Mouse (Mus musculus): ENCODE data around the gene Tbc1d22a.
"Not testable (repeated sequence)": the region's sequence is repeated elsewhere in the genome, so short reads cannot be mapped to it uniquely, and the experiment has no call there.

Tbc1d22a gene

DNA sequence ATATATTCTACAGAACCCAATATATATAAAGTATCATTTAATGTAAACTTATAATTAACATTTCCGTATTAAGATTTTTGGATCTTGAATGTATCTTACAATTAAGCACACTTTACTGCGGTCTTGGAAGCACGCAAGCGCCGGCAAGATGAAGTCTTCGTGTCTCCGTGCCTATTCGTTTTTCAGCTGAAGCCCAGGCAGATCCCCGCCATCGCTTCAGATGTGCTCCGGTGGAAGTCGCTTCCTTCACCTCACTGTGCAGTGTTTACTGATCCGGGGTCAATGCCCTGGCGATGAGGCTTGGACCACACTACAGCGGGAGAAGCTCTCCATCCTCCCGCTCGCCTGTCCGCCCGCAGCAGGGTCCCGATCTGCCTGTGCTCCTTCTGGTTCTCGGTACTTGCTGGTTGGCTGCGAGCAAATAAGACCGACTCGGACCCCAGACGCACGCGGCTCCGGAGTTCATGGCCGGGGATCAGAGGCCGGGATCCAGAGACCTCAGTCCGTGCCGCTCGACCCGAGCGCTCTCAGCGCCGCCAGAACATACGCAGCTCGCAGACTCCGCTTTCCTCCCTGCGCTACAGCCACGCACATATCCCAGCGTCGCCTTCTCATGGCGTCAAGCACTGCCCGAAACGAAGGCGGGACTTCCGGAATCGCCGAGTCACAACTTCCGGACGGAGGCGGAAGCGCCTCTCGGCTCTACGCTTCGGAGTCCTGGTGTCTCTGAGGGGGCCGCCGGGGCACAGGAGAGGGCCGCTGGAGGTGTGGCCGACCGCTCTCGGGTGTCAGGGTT lies at the start of gene Tbc1d22a:
Gene Tbc1d22a (plus strand): TSS at position 707 of the 796 bp plus-strand sequence.
- DNase-seq (ENCODE audit: low spot score) = peak; percentile 93

DNA sequence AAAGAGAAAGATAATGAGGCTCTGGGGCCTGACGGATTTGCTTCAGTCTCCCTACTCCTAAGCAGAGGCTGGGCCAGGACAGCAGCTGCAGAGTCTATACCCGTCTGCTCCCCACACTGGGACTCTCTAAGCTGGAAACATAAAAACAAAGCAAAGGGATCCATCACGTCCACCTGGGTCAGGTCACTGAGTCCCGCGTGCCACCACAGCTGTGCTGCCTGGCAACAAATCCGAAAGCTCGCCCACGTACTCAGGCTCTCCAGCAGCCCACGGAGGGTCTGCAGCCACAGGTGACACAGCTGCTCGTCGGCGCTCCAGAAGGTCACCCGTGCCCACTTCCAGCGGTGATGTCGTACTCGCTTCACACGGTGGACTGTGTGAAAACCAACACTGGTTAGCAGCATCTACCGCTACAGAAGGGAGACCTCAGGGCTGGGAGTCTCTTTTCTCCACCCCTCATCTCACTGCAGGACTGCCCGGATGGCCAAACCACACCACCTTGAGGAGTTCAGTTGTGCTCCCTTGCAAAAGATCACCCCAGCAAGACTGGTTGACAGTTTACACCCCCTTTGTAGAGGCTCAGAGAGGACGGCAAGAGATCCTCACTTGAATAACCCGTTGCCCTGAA lies 49.4 kb upstream of the Tbc1d22a start:
- DNase-seq (ENCODE audit: low spot score) = no peak

- no peak for DNase-seq (ENCODE audit: low spot score)
These were observed 48.3 kb upstream of the Tbc1d22a start for GRCm38 (mm10) chr15:86165811-86166590.

- no peak for DNase-seq (ENCODE audit: low spot score)
These were observed 47.1 kb upstream of the Tbc1d22a start for GRCm38 (mm10) chr15:86167032-86167655.

DNA sequence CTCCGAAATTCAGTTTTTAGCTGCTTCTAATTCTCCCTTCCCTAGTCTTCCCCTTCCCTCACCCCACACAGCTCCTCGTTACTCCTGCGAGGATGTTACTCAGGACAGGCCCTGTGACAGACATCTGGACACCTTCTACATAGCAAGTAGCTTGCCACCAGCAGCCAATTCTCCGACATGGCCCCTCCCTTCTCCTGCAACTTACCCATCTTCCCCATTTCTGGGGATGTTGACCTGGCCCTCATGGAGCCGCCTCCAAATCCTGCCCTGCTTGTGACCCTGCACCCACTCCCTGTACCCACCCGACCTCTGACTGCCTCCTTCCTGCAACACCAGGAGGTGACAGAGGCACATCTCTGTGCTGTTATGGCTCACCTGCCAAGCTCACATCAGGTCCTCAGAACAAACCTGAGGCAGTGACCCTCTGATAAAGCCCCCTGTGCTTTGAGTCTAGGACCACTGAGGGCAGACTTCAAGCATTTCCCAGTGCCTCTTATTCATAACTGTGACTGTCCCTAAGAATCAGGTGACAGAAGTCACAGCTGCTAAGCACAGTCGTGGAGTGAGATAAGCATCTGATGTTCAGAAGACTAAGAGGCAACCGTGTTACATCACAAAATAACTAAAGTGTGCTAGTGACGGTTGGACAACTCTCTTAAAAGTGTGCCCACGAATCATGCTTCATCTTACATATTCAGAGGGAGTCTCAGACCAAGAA lies 46.3 kb upstream of the Tbc1d22a start:
- no peak for DNase-seq (ENCODE audit: low spot score)

DNA sequence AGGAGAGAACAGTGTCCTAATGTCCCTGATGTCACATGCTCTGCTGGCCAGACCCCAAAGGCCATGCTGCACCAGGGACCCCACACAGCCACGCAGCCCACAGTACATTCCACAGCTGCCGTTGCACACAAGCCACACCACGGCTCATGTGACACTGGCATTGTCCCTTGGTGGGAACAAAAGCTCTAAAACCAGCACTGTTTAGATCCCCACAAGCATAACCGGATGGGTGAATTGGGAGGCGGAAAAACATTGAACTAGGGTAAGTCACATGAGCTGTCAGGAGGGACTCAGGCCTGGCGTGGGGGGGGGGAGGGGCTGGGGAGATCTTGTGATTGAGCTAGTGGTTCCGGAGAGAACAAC lies 45.8 kb upstream of the Tbc1d22a start:
- no peak for DNase-seq (ENCODE audit: low spot score)

- no peak for DNase-seq (ENCODE audit: low spot score)
These were observed 45.1 kb upstream of the Tbc1d22a start for GRCm38 (mm10) chr15:86168941-86169816.

DNA sequence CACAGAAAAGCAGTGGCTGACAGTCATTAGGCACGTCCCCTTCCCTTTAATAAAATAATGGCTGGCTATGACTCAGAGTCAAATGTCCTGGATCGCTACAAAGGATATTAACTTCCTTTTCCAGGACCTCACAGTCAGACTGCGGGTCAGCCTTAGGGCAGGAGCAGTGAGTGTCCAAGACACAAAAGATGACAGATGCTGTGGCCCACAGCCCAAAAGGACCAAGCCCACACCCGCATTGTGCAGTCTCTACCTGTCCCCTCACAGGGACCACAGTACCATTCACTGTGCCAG lies 44.5 kb upstream of the Tbc1d22a start:
- no peak for DNase-seq (ENCODE audit: low spot score)

DNA sequence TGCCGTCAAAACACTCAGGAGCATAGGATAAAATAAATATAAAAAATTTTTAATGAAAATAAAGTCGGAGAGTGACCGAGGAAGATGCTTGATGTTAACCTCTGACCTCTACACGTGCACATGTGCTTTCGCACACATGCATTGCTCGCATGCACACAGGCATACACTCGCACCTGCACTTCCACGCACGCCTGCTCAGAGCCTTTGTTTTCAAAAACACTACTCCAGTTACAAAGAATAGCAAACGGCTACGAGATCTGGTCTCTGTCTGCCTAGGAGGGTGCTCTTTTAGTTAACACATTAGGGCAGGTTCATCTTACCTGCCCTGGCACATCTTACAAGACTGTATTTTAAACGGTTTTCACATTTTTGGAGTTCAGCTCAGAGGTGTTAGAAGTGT lies 42.9 kb upstream of the Tbc1d22a start:
- no peak for DNase-seq (ENCODE audit: low spot score)

- DNase-seq (ENCODE audit: low spot score) = no peak
These were observed 42.1 kb upstream of the Tbc1d22a start for GRCm38 (mm10) chr15:86172124-86172523.

GRCm38 (mm10) chr15:86172526-86172925 lies 41.7 kb upstream of the Tbc1d22a start:
- no peak for DNase-seq (ENCODE audit: low spot score)

DNA sequence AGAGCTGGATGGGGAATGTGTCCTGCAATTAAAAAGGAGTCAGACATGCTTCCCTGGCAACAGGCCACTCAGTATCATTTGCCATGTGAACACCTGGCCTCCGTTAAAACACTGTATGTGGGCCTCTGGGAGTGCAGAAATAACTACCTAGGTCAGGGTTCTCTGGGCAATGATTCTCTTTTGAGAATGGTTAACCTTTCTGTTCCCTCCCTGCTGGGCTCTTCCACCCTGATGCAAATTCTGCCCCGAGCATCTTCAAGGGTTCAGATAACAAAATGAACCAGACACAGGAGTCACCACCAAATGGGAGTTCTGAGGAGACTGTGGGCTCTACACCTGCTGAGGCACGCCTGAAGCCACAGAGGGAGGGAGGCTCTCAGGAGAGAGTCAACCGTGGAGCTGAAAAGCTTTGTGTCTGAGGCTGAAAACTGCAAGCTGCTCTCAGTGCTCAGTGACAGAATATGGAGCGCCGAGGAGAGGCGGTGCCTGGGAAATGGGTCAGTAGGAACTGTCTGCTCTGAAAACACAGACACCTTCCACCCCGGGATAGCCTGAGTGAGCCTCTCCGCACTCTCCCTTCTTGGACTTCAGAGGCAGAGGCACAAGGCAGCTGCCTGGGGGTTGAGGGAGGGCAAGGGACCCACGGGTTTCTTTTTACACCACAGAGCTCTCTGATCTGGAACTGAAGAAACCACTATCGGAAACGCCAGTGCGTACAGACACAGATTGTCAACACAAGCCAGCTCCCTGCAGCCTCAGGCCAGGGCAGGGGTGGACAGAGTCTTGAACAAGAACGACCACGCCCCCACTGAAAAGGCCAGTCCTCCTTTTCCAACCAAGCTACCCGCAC lies 40.9 kb upstream of the Tbc1d22a start:
- peak; percentile 74 for DNase-seq (ENCODE audit: low spot score)

GRCm38 (mm10) chr15:86175253-86176050 lies 38.8 kb upstream of the Tbc1d22a start:
- no peak for DNase-seq (ENCODE audit: low spot score)

DNA sequence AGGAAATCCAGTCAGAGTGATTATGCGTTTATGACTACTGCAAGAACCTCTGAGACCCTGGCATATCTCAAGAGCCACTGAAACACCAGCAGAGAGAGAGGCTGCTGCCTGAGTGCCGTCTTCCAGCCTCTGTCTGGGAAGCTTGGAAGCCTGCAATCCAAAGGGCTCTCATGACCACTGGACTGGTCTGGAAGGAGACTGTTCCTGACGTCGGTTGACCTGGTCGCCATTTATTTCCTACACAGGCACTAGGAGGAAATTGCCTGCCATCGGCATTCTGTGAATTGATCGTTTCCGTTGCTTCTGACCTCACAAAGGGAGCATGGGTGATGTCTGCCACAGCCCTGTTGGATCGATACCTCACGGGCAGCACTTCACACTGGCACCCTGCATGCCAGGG lies 38.1 kb upstream of the Tbc1d22a start:
- no peak for DNase-seq (ENCODE audit: low spot score)

- no peak for DNase-seq (ENCODE audit: low spot score)
These were observed 37.2 kb upstream of the Tbc1d22a start for GRCm38 (mm10) chr15:86176771-86177702.

GRCm38 (mm10) chr15:86177703-86178251 lies 36.5 kb upstream of the Tbc1d22a start:
- not testable (repeated sequence) for DNase-seq (ENCODE audit: low spot score)

- DNase-seq (ENCODE audit: low spot score) = no peak
These were observed 35.7 kb upstream of the Tbc1d22a start for GRCm38 (mm10) chr15:86178594-86178993.

GRCm38 (mm10) chr15:86180427-86180826 lies 33.8 kb upstream of the Tbc1d22a start:
- DNase-seq (ENCODE audit: low spot score) = no peak

All from testis, postnatal 10 days (tissue).